Mouse (Mus musculus) brown adipose tissue, adult 24 weeks (tissue): ENCODE data around the gene Atrip. TPM values are rescaled to one million over a fixed set of nuclear protein-coding genes. Genes with fewer than 3 reads are reported as not detected.

Experiments used
- H3K27ac ChIP-seq: fragments of 200-500 bp; replicated peaks from 2 replicates; pipeline ENCODE4 v1.5.1; 2012; ENCODE audit warnings: low read depth, mild to moderate bottlenecking, low read length
- H3K4me1 ChIP-seq: fragments of 200-500 bp; 2 replicates; pipeline ENCODE4 v1.6.1; 2012; ENCODE audit warnings: low read length, mixed read lengths; ENCODE audit not compliant: control insufficient read depth, insufficient read depth, insufficient read length
- H3K4me3 ChIP-seq: fragments of 200-500 bp; 2 replicates; pipeline ENCODE4 v1.5.1; 2012; ENCODE audit warnings: low read depth, mild to moderate bottlenecking, low read length, moderate library complexity; ENCODE audit not compliant: insufficient read depth
- polyA plus RNA-seq: library from polyadenylated mRNA; stranded (reverse); fragments of >200 nt; gene quantifications from 2 replicates; pipeline ENCODE4 v1.2.4, GENCODE M21; 2012; ENCODE audit not compliant: missing spikeins, insufficient read depth, insufficient read length

Atrip gene
- polyA plus RNA-seq, 1 experiment = 4.8 TPM

DNA sequence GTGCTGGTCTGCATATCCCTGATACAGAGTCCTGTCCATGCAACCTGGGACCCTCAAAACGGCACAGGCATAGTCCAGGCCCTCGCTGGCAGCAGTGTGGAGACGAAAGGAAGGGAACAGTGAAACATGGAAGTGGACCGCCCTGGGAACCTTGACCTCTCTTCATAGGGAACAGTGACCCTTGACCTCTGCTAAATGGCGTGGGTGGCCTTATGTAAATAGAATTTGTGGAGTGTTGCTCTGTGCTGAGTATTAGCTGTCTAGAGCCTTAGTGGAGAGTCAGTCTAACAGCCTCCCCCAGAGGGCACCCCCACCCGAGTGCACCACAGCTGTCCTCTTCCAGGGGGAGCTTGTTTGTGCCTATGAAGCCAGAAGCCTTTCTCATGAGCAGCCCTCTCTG lies 18.9 kb upstream of the Atrip start:
- Histone ChIP-seq H3K4me3 (no peak overlapping the region), H3K4me1 (no peaks in the 10 kb centered on the region), H3K27ac (no peak overlapping the region)

DNA sequence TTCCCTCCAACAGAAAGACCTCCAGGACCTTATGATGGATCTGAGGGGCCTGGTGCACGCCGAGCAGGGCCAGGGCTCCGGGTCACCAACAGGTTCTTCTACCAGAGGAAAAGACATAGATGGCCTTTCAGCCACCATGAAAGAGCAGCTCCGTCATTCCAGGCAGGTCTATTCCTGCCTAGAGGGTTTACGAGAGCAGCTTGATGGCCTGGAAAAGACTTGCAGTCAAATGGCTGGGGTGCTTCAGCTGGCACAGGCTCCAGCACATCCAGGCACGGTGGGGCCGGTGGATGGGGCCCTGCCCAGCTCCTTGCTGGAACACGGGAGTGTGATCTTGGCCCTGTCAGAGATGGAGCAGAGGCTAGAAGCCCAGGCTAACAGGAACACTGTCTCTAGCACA lies 17.9 kb upstream of the Atrip start:
- Histone ChIP-seq H3K4me1 (no peaks in the 10 kb centered on the region; the same call in 1 of the 2 replicates), H3K27ac (no peak overlapping the region)

DNA sequence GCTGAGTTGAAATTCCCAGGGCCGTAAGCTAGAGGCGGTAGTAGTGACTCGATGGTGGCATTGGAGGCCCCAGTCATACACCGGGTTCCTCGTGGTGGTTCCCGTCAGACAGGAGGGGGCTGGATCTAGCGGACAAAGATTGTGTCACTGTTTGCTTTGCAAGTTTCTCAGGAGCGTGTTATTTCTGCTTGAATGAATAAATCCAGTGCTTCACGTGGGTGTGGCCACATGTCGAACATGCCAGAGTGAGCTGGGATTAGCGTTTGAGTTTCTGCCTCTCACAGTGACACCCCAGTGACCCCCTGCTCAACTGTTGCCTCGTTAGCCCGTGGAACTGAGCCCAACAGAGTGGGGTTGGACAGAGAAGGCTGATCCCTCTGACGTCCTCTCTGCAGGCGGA lies 16.5 kb upstream of the Atrip start:
- H3K27ac ChIP-seq = no peak overlapping the region
- no peaks in the 10 kb centered on the region; the same call in 1 of the 2 replicates for H3K4me1 ChIP-seq
- no peak overlapping the region for H3K4me3 ChIP-seq

More for the DNA sequence above, 17.9 kb upstream of the Atrip start:
- no peak overlapping the region for H3K4me3 ChIP-seq

DNA sequence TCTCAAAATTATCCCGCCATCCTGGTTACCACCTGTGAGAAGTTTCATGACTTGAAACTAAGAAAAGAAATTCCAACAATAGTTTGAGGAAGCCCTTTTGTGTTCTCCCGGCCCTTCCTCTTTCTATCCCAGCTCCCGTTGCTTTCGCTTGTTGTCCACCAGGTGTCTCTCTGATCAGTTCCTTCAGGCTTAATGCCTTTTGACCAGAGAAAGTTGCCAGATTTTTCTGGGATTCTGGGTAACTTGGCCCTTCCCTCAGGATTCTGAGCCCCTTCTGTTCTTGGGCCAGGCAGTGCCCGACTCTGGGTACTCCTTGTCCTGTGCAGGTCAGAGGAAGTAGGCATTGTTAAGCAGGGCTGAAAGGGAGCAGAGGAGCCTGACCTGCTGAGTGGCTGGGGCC lies 14.1 kb upstream of the Atrip start:
- no peak overlapping the region for H3K27ac ChIP-seq
- H3K4me3 ChIP-seq = no peak overlapping the region
- H3K4me1 ChIP-seq = no peaks in the 10 kb centered on the region; the same call in 1 of the 2 replicates

DNA sequence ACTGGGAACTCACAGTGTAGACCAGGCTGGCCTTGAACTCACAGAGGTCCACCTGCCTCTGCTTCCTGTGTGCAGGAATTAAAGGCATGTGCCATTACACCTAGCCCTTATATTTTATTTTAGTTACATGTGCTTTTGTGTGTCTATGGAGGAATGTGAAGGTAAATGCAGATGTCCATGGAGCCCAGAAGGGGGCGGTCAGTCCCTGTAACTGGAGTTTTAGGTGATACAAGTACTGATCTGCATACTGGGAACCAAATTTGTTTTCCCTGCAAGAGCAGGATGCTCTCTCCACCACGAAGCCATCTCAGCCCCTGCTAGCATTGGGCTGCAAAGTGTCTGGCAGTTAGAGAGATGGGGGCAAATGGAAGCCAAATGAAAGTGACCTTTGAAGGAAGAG lies 11.0 kb upstream of the Atrip start:
- Histone ChIP-seq H3K4me3 (no peak overlapping the region), H3K4me1 (no peaks in the 10 kb centered on the region; the same call in 1 of the 2 replicates), H3K27ac (no peak overlapping the region)

DNA sequence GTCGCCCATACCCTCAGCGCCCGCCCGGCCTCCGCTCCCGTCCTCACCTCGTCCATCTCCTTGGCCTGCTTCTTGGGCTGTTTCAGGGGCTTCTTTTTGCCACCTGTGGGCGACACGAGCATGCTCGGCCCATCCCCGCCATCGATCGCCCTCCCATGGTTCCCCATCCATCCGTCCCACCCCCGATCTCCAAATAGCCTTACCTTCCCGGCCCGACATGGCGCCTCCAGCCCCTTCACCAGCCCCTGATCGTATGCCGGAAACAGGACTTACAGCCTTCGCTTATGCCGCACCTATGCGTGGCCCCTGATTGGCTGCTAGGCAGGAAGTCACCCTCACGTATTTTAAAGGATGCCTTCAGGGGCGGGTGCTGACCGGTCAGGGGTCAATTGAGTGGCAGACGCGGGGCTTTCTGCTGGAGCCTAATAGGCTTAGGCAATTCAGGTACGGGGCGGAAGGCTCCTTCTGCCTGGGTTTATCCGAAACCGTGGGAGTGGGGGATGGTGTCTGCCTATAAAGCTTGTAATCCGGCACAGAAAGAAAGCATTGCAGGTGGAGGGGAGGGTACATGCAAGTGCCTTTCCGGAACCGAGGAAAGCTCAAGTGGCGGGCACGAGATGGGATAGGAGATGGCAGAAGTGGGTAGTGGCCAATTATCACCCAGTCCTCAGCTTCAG lies 8.3 kb upstream of the Atrip start, which contains the start of the genes Ccdc51 and Tma7:
TSS of gene Ccdc51 (plus strand) at position 370 of the 677 bp plus-strand sequence.
TSS of gene Tma7 (minus strand) at position 464 of the 677 bp plus-strand sequence.
- Histone ChIP-seq H3K4me1 (no peaks in the 10 kb centered on the region), H3K4me3 (peak within 1 kb of the TSS; percentile 78), H3K27ac (peak within 1 kb of the TSS; percentile 20; the same call in 1 of the 2 replicates)

DNA sequence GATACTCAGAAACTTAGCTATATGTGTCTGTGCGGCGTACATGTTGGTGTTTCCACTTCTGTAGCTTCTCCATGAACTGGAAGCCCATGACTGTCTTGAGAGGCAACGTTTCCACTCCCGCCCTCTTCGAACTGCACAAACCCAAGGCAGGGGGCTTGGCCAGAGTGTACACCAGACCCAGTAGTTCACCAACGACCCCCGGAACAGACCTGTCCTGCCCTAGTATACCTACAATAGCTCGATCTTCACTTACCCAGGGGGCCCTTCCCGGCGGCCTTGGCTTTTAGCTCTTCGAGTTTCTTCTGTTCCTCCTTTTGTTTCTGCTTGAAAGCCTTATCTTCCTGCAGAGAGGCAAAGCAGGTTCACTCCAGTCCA lies 7.8 kb upstream of the Atrip start:
- H3K27ac ChIP-seq = peak overlapping the region; percentile 10; the same call in 1 of the 2 replicates
- peak overlapping the region; percentile 78 for H3K4me3 ChIP-seq
- H3K4me1 ChIP-seq = no peaks in the 10 kb centered on the region

DNA sequence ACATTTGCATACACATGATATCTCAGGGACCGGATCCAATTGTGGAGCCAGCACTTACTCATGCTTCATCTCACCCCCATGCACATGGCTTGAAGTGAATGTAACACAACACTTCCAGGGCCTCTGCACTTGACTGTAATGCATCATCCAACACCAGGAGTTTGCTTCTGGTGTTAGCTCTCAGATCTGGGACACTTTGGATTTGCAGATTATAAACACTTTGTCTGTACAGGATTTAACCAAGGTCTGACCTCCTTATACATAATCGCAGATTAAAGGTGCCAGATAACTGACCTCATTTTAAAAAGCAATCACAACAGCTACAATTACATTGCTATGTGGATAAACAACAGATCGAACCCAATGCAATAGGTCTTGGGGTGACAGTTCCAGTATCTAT lies 6.6 kb upstream of the Atrip start:
- Histone ChIP-seq H3K27ac (no peak overlapping the region), H3K4me3 (no peak overlapping the region), H3K4me1 (no peaks in the 10 kb centered on the region)

DNA sequence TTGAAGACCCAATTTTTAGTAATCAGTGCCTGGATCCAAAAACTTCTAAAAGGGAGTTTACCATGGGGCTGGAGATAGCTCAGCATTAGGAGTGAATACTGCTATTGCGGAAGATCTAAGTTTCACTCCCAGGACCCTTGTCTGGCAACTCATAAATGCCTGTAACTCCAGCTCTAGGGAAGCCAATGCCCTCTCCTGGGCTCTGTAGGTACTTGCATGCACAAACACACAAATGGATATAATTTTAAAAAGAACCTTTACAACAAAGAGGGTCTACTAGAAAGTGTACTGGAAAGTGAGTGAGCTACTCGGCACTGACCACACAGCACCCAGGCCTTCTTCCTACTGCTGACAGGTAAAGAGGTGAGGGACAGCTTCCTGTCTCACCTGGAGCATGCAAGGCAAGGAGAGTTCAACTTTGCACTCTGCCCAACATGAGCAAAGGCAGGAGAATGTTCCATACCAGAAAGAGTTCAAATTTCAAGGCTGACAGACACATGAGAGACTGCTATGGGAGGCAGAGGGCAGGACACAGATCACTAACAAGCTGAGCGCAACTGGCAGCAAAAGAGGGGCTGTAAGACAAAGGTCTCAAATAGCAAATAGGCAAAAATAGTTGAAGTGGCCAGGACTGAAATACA lies 5.7 kb downstream of the Atrip start:
- Histone ChIP-seq H3K4me1 (0 out of 2 replicates have a peak, but pooled peaks cover 2% of the 10 kb centered on the region), H3K4me3 (no peak overlapping the region), H3K27ac (no peak overlapping the region)

DNA sequence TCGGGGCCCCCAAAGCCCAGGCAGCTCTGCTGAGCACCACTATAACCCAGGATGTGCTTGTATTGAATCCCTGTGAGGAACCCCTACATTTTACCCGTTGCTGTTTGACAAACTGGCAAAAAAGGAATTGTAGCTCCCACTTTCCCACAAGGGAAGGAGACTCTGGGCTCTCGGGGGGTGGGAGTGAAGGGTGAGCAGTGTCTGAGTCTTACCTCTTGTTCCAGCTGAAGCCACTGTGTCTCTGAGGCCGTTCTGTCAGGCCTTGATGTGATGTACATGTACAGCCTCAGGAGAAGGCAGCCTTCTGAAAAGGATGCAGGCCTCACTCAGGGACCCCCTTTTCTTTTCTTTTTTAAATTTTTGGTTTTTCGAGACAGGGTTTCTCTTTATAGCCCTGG lies 13.0 kb downstream of the Atrip start:
- Histone ChIP-seq H3K27ac (no peak overlapping the region), H3K4me3 (no peak overlapping the region)

DNA sequence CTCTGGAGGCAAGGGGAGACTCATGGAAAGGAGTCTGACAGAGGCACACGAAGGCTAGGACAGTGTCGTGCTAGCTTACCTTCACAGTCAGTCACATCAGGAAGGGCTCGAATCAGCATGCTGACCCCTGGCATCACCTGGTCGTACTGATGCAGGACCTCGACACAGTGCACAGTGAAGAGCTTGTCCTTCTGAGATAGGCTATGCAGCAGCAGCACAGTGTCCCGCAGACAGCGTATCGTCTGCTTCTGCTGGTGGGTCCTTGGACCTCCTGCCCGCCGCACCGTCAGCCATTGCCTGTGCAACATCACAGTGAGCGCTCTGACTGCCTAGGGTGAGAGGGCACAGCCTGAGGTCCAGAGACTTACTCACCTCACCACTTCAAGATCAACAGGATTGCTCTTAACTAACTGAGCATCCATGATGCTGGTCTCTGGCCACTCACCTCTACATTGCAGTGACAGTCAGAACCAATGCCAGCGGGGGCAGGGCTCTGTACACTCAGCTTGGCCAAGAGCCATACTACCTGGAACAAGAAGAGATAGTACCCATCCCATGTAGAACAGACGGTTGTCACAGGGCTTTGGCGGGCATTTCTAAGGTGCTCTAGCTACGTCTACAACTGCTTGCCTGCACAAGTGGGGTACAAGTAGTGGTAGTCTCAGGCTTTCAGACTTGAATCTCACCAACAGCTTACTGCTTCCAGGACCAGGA lies 13.6 kb downstream of the Atrip start:
- Histone ChIP-seq H3K4me1 (no peaks in the 10 kb centered on the region; the same call in 1 of the 2 replicates), H3K4me3 (no peak overlapping the region), H3K27ac (peak overlapping the region; percentile 44; the same call in 1 of the 2 replicates)

More for the DNA sequence above, 13.0 kb downstream of the Atrip start:
- no peaks in the 10 kb centered on the region for H3K4me1 ChIP-seq

DNA sequence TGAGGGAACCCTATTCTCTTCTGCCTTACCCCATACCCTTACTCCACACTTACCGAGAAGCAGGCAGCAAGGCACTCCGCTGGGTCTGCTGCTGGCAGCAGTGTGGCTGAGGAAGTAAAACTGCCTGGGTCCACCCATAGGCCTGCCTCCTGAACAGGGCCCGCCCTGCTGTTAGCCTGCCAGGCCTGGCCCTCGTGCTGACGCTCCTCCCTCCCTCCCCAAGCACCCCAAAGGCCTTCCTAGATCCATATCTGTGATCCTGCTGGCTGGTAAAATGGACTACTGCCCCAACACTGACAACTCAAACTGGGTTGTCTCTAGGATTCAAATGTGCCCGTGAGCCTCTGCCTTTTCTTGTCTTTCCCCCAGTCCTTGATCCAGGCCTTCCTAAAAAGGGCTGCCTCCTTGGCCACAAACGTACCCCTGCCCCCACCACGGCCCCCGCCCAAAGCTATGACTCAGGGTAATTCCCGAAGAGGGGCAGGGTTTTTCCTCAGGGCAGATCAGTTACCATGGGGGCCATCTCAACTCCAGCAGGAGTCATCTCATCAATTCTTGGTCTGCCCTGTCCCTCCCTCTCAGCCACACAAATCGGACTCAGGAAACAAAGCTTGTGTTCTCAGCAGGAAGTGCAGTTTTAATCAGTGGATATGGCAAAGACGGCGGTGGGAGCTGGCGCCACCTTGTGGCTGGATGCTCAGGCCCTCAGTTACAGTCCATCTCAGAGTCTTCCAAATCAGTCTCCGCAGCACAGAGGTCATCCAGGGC lies 14.6 kb downstream of the Atrip start, which contains the start of gene Trex1:
TSS of gene Trex1 (minus strand) at position 599 of the 768 bp plus-strand sequence.
- Histone ChIP-seq H3K4me1 (no peaks in the 10 kb centered on the region; the same call in 1 of the 2 replicates), H3K4me3 (peak within 1 kb of the TSS; percentile 56), H3K27ac (peak within 1 kb of the TSS; percentile 87)

DNA sequence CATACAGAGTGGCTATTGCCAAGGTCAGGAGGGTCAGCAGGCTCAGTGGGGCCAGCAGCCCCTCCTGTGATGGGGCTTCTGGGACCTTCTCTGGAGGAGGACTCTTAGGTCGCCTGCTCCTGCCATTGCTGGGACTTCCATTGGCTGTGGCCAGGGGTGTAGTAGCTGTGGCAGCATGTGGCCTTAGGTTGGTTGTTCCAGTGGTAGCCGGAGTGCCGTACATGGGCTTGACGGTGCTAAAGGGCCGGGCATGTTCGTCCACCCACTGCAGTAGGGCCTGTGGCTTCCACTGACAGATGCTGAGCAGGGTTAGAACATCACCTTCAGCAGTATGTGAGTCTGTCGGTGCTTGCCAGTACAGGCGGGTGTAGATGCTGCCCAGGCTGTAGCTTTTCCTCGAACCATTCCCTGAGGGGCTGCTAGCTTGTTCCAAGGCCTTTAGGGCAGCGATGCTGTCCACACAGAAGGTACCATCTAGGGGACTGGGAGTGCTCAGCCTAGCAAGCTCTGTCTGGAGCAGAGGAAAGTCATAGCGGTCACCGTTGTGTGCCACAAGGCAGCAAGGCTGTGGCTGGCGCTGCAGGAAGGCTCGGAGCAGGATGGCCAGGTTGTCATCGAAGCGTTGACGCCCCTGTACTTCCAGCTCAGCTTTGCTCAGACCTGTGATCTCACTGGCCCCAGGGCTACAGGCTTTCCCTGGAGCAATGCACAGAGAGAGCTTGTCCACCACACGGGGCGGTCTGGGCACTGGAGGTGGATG lies 15.7 kb downstream of the Atrip start:
- Histone ChIP-seq H3K27ac (peak overlapping the region; percentile 56), H3K4me3 (peak overlapping the region; percentile 50), H3K4me1 (no peaks in the 10 kb centered on the region; the same call in 1 of the 2 replicates)

DNA sequence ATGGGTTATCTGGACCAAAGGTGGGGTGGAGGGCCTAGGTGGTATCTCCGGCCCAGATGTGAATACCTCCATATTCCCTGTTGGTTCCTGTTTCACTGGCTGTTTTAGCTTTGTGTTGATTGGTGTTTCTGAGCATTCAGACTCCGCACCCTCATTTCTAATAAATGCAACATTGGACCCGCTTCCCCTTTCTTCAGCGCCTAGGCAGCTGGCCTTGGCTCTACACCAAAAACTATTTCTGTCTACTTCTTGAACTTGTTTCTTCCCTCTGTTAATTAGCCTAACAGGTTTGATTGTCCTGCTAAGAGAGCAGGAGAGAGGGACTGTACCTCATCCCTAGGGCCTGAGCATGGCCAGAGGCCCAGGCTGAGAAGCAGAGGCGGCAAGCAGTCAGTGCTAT lies 16.4 kb downstream of the Atrip start:
- Histone ChIP-seq H3K4me3 (peak overlapping the region; percentile 50), H3K27ac (peak overlapping the region; percentile 56)

More for the DNA sequence above, 16.4 kb downstream of the Atrip start:
- H3K4me1 ChIP-seq = no peaks in the 10 kb centered on the region; the same call in 1 of the 2 replicates
